Mouse (Mus musculus) brain, adult 2 months (tissue): ENCODE data around the gene Ctf2.
"Not testable (repeated sequence)": the region's sequence is repeated elsewhere in the genome, so short reads cannot be mapped to it uniquely, and the experiment has no call there.

ENCODE experiments used
- DNase-seq: peaks from one replicate; pipeline ENCODE4 v3.0.0; 2011; ENCODE audit warnings: low read depth, low spot score

Gene Ctf2

DNA sequence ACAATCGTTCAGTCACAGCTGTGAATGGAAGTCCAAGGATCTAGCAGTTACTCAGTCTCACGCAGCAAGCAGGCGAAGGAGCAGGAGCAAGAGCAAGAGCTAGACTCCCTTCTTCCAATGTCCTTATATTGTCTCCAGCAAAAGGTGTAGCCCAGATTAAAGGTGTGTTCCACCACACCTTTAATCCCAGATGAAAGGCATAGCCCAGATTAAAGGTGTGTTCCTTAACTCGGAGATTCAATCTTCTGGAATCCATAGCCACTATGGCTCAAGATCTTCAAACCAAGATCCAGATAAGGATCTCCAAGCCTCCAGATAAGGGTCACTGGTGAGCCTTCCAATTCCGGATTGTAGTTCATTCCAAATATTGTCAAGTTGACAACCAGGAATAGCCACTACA is at the start of gene Ctf2:
Ctf2 (minus strand) TSS at position 101 of the 400 bp plus-strand sequence.
- not testable (repeated sequence) for DNase-seq

DNA sequence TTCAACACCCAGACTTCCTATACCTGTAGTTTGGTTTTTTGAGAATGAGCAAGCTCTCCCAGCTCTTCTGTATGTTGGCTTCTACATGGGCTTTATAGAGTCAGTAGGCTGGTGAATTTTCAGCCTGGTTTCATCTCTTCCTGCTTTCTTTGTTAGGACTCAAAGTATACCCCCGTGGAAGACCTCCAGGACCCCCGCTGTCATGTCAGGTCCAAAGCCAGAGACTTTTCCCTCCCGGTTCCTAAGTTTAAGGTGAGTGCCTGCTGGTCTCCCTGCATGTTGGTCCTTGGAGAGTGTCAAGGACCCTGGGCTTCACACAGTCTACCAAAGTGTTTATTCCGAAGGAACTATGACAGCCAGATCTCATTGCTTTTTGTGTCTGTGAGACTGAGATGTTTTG is 46.4 kb upstream of the Ctf2 start:
- DNase-seq = no peak

DNA sequence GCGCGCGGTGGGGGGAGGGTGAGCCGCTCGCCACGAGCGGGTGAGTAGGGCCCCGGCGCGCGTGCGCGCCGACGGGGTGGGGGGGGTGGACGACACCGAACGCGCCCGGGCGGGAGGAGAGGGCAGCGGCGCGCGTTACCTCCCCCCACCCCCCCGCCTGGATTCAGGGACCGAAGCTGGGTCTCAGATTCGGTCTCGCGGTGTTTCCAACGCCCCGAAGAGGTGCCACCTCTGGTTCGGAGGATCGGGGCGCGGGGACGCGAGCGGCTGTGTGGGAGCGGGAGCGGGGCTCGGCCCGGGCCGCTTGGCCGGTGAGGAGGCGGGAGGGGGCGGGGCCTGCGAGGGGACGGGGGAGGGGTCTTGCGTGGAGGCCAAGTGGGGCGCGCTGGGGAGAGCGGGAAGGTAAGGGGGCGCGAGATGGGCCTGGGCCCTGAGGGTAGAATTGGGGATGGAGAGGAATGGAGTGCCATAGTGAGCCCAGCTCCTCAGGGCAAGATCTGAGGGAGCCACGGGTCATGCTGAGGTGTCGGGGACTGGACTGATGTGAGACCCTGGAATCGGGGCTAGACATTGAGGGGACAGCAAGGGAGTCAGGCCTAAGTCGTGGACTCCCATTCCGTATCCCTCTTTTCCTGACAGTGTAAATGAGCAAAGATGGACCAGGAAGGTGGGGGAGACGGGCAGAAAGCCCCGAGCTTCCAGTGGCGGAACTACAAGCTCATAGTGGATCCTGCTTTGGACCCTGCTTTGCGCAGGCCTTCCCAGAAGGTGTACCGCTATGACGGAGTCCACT is 45.7 kb upstream of the Ctf2 start:
- DNase-seq = peak; percentile 61

DNA sequence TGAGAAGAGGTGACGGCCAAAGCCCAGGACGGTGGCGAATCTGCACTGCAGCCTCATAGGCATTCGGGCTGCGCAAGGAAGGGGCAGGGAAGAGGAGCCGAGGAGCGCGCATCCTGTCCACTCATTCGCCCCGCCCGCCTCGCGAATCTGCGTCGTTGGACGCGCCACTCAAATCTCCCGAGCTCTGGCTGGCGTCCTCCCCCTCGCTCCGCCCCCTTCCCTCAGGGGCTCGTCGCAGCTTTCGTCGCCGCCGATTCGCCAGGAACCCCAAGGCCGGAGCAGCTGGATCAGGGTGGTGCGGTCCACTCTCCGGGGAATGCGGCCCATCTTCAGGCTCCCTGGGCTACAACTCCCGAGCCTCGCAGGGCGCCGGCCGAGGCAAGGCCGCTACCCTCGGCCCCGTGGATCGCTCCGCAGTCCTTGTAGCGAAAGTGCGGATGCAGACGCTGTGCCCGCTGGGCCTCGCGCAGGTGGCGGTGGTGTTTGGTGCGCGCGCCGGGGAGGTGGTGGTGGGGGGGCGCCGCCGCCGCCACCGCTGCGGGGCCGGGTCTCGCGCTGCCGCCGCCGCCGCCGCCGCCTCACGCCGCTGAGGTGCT is 45.0 kb upstream of the Ctf2 start:
- peak; percentile 99 for DNase-seq

DNA sequence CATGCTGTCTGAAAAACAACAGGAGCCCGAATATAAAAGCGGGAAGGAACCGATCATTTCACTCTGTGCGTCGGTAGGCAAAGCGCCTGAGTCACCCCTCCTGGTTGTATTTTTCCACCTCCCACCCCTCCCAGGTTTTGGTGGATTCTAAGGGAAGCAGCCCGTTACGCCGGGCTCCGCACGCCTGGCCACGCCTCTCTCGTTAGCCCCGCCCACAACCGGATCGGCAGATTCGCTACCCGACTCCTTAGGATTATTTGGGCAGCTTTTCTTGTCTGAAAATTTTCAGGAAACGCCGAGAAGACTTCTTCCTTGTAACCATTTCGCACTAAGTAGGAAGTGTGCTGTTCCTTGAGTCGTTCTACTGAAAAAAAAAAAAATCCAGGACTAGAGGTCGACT is 44.5 kb upstream of the Ctf2 start, which contains the start of gene Setd1a:
Setd1a (plus strand) TSS at position 245 of the 400 bp plus-strand sequence.
- peak; percentile 95 for DNase-seq

DNA sequence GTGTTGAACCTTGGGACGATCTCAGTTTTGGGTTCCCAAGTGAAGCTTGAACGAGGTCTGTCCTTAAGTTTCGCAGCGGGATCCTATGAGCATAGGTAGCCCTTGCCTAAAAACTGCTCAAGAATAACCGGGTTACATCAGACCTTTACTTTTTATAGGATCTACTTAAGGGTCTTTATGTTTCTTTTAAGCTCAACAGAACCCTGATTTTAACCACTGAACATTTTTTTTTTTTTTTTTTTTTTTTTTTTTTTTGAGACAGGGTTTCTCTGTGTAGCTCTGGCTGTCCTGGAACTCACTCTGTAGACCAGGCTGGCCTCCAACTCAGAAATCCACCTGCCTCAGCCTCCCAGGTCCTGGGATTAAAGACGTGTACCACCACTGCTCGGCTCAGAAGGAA is 43.9 kb upstream of the Ctf2 start:
- not testable (repeated sequence) for DNase-seq

DNA sequence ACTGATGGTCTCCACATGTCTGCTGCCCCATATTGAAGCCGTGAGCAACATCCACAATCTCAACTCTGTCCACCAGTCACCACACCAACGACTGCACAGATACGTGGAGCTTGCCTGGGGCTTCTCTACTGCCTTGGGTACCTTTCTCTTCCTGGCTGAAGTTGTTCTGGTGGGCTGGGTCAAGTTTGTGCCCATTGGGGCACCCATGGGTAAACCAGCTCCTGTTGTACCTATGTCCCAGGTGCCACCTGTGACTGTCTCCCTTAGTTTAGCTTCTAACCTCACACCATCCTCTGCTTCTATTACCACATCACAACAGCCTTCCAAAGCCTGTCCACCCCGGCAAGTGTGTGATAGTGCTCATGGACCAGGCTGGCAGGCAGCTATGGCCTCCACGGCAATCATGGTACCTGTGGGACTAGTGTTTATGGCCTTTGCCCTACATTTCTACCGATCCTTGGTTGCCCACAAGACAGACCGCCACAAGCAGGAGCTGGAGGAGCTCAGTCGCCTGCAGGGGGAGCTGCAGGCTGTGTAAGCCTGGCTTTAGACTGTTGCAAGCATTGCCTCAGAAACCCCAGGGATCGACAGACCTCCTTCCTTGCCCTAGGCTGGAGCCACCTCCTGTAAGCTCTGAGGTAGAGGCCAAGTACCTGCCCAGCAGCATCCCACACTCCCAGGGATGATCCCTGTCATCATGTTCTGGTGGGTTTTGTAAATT is 41.9 kb upstream of the Ctf2 start:
- DNase-seq = peak; percentile 92

DNA sequence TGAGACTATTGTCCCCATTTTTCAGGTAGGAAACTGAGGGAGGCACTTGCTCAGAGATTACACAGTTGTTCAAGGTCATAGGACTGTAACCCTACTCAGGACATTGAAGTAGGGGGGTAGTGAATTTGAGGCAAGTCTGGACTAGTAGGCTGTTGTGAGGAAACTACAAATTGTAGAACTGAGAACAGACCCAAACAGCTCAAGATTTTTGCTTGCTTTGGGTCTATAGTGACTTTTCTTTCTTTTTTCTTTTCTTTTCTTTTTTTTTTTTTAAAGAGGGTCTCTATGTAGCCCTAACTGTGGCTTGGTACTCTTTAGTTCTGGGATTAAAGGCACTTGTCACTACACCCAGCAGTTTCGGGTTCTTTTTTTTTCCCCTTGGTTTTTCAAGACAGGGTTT is 40.6 kb upstream of the Ctf2 start:
- no peak for DNase-seq

DNA sequence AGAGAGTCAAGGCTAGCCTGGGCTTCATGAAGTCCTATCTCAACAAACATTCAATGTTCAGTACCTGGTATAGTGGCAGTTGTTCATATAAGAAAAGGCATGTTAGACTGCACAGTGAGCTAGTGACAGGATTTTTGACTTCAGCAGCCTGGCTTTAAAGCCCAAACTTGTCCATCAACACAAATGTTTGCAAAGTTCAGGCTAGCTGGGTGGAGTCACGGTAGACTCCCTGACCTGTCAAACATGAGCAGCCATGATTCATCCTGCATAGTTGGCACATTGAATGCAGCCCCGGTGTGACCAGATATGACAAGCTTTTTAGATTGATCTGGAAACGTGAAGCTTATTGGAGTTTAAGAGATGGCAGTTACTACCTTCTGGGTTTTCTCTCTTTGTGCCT is 40.1 kb upstream of the Ctf2 start:
- no peak for DNase-seq

DNA sequence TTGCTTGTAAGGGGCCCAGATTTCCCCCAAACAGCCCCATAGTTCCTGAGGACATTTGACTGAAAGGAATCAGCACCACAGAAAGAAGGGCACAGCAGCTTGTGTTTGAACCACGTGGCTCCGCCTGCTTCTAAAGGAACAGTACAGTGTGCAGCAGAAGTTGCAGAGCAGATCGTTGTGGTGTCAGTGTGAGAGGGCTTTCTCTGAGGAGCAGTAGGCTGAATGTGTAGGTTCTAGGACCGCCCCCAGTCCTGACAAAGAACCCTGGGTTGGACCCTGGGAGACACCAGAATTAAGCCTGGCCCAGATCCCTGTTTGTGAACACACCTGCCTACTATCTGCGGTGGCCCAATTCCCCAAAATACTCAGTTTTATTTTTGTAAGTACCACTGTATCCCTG is 39.3 kb upstream of the Ctf2 start:
- peak; percentile 83 for DNase-seq

DNA sequence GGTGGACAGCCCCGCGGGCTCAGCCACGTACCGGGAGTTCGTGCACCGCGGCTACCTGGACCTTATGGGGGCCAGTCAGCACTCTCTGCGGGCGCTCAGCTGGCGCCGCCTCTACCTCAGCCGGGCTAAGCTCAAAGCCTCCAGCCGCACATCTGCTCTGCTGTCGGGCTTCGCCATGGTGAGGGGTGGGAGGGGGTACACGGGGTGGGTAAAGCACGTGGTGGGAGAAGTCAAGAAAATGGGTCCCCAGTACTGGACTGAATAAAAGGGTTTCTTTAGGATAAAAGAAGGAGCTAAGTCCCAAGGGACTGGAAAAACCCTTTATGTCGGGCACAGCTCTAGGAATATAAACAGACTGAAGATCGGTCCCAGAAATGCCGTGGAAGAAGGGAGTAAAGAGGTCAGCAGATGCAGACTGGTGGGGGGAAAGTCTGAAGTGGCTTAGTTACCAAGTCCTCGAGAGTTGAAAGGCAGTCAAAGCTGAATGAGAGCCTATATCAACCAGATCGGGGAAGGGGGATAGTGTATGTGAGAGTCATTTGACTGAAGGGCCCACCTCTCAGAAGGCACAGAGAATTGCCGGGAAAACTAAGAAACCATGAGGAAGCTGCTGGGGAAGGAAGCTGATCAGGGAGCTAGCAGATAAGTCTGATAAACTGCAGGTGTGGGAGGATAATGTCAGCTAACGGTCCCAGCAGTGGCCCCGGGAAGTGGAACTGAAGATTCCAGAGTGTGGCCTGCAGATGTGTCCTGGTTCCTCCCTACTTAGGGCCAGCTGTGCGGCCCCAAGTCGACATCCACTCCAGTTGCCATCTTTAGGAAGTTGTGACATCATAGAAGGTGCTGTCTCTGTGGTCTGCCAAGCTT is 38.3 kb upstream of the Ctf2 start:
- no peak for DNase-seq

DNA sequence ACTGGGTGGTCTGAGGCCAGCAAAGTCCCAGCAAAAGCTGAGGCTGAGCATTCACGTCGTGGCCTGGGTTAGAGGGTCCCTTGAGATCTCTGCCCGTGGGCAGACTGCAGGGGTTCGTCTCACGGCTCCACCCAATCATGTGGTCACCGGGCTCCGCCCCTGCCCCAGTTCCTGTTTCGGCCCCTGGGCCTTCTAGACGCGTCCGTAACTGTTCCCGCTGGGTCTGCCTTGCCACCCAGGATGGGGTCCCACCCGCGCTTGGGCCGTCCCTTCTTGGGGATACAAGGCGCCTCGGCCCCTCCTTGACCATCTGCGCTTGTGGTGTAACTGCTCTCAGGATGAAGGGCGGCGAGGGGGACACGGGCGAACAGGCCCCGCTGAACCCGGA is 37.7 kb upstream of the Ctf2 start, which contains the start of gene Orai3:
Orai3 (plus strand) TSS at position 165 of the 388 bp plus-strand sequence.
- DNase-seq = peak; percentile 88

DNA sequence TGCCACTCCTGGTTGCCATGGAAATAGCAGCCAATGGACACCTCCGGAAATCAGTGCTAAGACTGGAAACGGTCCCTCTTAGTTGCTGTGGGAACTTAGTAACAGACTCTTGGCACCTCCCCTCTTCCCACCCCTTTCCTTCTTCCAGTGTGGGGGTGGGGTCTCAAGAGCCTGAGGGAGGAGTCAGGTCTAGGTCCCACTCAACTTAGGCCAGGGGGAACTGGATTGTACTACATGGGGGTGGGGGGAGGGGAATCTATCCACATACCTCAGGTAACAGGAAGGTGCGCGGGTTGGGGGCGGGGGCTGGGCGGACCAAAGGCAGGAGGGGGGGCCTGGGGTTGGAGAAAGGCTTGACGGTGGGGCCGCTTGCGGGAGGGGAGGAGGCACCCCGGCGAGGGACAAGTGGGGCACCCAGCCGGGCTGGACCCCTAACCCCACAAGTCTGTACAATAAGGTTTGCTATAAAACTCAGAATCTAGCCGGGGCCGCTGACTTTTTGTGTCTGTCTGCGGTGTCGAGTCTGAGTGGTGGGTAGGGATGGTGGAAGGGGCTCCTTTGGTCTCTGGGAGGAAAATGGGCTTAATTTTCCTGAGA is 37.1 kb upstream of the Ctf2 start:
- DNase-seq = peak; percentile 99

DNA sequence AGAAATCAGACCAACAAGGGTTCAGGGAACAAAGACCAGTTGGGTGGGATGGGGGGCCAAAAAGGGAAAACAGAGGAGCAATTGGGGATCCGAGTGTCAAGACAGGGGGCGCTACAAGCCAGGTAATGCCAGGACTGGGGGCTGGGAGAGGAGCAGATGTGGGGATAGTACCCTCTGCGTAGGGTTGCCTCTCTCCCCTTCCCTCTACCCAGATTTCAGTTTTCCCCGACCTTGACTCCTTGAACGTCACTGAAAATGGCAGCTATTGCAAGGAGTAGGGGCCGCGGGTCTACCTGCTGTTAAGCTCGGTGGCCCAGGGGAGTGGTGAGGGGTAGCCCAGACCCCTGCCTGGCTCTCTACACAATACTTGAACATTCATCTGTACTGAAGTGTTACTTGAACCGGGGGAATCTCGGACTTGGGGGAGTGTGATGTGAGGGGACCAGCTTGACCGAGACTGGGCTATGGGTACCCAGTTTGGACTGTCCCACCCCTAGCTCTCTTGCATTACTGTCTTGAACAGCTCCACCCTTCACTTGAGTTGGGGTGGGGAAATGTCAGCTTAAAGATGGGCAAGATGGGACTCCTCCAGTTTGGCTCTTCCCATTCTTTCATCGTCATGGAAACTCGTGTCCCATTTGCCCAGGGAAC is 36.5 kb upstream of the Ctf2 start:
- no peak for DNase-seq

DNA sequence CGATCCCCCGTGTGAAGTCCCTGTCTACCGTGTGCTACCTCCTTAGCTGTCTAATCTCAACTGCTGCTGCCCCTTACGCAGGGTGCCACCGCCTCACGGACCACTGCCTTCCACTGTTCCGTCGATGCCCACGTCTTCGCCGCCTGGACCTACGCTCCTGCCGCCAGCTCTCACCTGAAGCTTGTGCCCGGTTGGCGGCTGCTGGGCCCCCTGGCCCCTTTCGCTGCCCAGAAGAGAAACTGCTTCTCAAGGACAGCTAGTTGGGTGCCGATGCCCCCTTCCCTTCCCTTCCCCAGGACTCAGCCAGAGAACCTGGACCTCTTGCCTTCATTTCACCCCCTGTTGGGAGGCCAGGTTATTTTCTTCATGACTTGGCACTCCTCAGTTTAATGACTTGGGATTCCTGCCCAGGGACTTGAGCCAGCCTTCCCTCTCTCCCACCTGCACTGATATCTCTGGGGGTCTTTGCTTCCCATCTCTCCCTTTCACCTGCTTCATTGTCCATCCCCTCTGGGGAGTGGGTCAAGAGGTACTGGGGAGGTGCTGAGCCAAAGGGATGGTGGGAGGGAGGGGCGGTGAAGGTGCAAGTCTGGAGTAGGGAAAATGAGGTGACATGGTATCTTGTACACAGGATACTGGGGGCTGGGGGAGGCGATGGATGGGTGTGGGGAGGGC is 35.8 kb upstream of the Ctf2 start:
- DNase-seq = no peak

DNA sequence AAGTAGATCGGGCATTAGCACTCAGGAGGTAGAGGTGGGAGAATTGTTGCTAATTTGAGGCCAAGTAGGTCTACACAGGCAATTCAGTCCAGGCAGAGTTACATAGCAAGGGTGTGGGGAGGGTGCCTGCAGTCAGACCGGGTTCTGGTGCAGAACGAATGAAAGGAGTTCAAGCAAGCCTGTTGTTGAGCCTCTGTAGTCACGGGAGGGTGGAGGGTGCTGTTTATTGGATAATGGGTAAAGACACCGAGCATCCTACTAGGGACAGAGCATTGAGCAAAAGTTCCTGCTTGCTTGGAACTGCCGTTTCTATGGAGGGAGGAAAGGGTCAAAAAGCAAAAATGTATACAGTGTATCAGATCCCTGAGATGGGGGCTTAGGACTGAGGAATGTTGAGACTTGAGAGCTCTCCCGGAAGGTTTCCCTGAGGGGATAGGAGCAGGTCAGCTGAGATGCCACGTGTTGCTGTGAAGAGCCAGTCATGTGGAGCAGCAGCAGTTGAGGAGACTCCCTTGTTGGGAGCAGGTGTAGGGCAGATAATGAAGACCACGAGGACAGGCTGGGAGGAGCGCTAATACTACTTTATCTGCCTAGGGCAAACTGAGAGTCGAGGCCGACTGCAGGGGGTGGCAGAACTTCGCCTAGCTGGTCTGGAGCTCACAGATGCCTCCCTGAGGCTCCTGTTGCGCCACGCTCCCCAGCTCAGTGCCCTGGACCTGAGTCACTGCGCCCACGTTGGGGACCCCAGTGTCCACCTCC is 35.1 kb upstream of the Ctf2 start:
- DNase-seq = no peak

DNA sequence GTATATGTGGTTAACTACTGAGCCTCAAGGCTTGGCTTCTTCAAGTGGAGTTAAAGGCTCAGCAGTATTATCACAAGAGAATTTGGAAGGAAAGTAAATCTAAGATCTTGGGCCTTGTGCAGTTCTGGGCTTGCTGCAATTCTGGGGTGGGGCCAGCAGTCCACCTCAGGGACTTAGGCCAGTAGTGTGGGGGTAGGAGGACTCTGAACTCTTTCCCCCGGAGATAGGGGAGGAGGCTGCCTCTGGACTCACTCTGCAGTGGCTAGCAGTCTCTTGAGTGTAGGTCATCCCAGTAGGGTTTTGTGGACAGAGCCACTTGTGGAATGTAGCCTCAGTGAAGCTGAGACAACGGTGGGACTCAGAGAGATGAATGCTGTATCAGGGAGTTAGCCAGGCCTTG is 33.8 kb upstream of the Ctf2 start:
- no peak for DNase-seq

DNA sequence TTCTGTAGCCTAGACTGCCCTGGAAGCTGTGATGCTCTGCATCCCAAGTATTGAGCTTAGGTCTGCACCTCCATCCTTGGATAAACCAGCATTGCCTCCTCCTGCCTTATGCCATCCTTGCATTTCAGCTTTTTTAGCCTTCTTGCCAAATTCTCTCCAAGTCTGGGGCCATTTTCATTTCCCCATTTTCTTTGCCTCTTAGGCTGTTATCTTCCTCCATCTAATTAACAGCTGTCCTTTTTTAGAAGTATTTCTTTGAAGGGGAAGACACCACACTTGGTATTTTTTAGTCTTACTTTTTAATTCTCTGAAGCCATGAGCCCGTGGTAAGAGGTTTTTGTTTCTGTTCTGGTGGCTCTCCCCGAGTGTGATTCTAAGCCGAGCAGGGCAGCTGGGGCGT is 31.7 kb upstream of the Ctf2 start:
- DNase-seq = no peak

DNA sequence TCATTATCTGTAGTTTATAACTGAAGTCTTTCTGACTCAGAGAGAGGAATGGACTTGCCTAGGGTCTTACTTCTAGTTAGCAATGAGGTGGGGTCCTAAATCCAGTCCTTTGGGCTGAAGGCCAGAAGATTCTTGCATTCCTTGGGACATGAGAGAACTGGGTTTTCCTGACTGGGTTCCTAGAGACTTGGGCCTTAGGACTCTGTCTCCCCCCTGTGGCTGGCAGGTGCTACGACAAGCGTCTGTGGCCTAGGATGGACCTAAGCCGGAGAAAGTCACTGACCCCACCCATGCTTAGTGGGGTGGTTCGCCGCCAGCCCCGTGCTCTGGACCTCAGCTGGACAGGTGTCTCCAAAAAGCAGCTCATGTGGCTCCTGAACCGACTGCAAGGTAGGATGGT is 29.1 kb upstream of the Ctf2 start:
- DNase-seq = peak; percentile 86
